Mouse (Mus musculus): ENCODE data around the gene Esp15.
"Not testable (repeated sequence)": the region's sequence is repeated elsewhere in the genome, so short reads cannot be mapped to it uniquely, and the experiment has no call there.

Esp15 gene

GRCm38 (mm10) chr17:39640654-39641053 is at the start of gene Esp15:
TSS of gene Esp15 (plus strand) at chr17:39640954.
- DNase-seq (ENCODE audit: low spot score in 2 of 2): not testable (repeated sequence)

- no peak for DNase-seq (ENCODE audit: low spot score in 2 of 2)
Measured at GRCm38 (mm10) chr17:39591550-39591949, 49.2 kb upstream of the Esp15 start.

Data from urinary bladder, postnatal 36 days (tissue).